Mouse (Mus musculus) central nervous system, embryonic 14 days (tissue): ENCODE data around the gene Fgd3. TPM values are rescaled to one million over a fixed set of nuclear protein-coding genes. Genes with fewer than 3 reads are reported as not detected.

Experiments used
- polyA plus RNA-seq: library from polyadenylated mRNA; depleted of rRNA; stranded (reverse); fragments of >200 nt; gene quantifications from 2 replicates; pipeline ENCODE4 v1.2.3, GENCODE M21; 2012; rRNA removed

The Fgd3 gene
- polyA plus RNA-seq: 6.7 and 9.0 TPM in 2 replicates

DNA sequence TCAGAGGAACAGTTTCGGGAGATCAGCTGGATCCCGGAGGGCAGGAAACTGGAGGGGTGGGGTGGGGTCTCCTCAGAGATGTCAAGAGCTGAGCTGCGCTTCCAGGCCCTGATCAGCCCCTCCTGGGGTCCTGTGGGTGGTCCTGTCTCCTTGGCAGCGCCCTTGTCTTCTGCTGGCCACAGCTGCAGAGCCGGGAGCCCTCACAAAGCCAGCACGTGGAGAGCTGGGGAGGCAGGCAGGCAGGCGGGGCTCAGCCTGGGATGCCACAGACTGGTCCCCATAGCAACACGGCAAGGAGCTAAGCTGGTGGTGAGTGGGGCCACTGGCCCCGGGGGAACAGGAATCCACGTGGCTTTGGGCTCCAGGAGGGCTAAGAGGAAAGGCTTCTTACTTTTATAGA lies at the start of gene Fgd3:
TSS of gene Fgd3 (minus strand) at position 272 of the 400 bp plus-strand sequence.

DNA sequence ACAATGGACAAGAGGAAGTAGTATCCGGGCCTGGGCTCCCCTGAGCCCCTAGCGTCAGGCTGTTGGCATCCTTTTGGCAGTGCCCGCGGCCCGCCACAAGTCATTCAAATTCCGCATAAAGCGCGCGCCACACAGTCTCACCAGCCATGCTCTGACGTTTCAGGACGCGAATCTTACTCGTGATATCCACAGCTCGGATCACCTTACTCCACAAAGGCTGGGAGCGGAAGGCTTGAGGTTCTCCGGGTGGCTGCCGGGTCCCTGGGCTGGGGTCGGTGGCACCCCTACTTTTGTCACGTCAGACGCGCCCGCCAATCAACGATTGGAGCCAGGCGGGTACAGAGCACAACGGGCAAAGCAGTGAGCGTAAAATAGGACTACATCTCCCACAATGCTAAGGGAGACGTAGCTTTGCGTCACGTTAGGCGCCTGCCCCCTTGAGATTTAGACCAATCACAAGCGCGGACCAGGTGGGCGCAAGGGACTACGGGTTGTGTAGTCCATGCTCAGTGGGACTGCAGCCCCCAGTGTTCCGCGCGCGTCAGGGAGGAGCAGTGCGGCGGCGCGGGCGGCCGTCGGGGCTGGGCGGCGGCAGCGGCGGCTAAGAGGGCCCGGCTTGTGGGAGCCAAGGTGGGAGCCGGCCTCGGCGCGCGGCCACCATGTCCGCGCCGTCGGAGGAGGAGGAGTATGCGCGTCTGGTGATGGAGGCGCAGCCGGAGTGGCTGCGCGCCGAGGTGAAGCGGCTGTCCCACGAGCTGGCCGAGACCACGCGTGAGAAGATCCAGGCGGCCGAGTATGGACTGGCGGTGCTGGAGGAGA lies 21.1 kb upstream of the Fgd3 start, which contains the start of gene Bicd2:
TSS of gene Bicd2 (plus strand) at position 574 of the 819 bp plus-strand sequence.

DNA sequence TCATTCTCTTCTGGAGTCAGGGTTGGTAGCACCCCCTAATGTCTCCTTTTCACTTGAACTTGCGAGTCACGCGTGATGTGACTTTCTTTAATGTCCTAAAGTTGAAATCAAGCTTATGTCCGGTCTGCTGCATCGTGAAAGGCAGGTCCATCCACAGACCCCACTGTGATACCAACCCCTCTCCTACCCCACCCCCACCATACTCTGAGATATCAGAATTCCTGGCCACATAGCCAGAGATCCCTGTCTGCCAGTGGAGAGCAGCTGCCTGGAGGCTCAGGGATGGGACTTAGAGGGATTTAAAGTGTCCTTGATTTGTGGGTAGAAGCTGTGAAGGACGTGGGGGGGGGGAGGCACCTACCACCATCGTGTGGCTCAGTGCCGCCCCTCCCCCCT lies 71.6 kb downstream of the Fgd3 start, which contains the start of gene Susd3:
TSS of gene Susd3 (minus strand) at position 240 of the 396 bp plus-strand sequence.

DNA sequence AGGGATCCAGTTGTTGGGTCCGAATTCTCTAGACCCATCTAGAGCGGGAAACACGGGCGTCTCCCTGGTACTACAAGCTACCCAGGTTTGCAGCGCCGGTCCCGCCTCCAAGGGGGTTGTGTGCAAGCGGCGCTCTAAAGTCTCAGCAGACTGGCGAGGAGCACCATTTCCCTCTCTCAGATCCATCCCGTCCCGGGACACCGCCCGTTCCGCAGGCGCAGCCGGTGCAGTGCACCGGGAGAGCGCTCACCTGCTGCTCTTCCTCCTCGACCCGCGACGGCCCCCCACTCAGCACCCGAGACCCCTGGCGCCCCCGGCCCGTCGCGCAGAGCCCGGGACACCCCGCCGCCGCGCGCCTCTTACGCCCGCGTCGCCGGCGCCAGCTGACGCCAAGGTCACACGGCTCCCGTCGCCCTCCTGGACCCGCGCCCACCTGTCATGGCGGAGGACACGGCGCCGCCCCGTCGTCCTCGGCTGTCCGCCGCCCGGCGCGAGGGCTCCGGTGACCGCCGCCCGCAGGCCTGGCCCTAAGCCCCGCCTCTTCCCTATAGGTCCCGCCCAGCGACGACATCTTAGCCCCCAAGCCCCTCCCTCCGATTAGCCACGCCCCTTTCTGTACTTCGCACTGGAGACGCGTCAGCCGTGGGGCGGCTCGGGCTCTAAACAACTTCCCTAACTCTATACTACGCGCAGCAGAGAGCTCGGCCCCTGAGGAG lies 104.4 kb downstream of the Fgd3 start, which contains the start of gene Card19:
TSS of gene Card19 (minus strand) at position 534 of the 716 bp plus-strand sequence.

Other genes with a start within 250 kb of the Fgd3 start
- gene Wnk2, start 172.3 kb downstream of the Fgd3 start, polyA plus RNA-seq: 56.6 and 57.6 TPM in 2 replicates
- gene Ninj1, start 132.8 kb downstream of the Fgd3 start, polyA plus RNA-seq: 45.9 and 48.6 TPM in 2 replicates
- gene Card19, start 104.3 kb downstream of the Fgd3 start, polyA plus RNA-seq: 24.4 and 36.0 TPM in 2 replicates
- 0.80 and 0.91 TPM in 2 replicates for gene Susd3, start 71.6 kb downstream of the Fgd3 start, polyA plus RNA-seq
- 37.4 and 37.8 TPM in 2 replicates for gene Bicd2, start 21.3 kb upstream of the Fgd3 start, polyA plus RNA-seq
- gene Ippk, start 100.9 kb upstream of the Fgd3 start, polyA plus RNA-seq: 9.4 and 10.8 TPM in 2 replicates
- 0.30 and 0.33 TPM in 2 replicates for gene Tes3-ps, start 173.0 kb upstream of the Fgd3 start, polyA plus RNA-seq
- gene Ecm2, start 184.5 kb upstream of the Fgd3 start, polyA plus RNA-seq: 2.3 and 2.6 TPM in 2 replicates
- gene Aspn, start 224.1 kb upstream of the Fgd3 start, polyA plus RNA-seq: 6.5 and 24.1 TPM in 2 replicates